Mouse (Mus musculus) monocyte, adult 5-6 weeks (primary cell): ENCODE results near the gene Lrrc8e. TPM values are rescaled to one million over a fixed set of nuclear protein-coding genes. Genes with fewer than 3 reads are reported as not detected.

Experiments
- ATAC-seq: fragments of 153-309, 156-312 bp; replicated peaks from 2 replicates; pipeline ENCODE4 v1.8.0; 2017; ENCODE audit warnings: mild to moderate bottlenecking; ENCODE audit not compliant: low TSS enrichment, insufficient number of reproducible peaks, severe bottlenecking, poor library complexity, low FRiP score
- total RNA-seq: library from RNA; stranded (forward); fragments of 200-1000, 200-491, 200-594 nt; gene quantifications from 3 replicates; pipeline ENCODE4 v1.2.3, GENCODE M21; 2017

Gene Lrrc8e
- total RNA-seq: 0.11 to 0.19 TPM in 2 of 3 replicates, not detected in the other

GRCm38 (mm10) chr8:4226739-4227347 lies at the start of gene Lrrc8e:
Lrrc8e (plus strand) TSS chr8:4226827.
- no peak for ATAC-seq

GRCm38 (mm10) chr8:4183409-4183808 lies 43.2 kb upstream of the Lrrc8e start:
- no peak for ATAC-seq

GRCm38 (mm10) chr8:4186151-4186550 lies 40.5 kb upstream of the Lrrc8e start:
- no peak for ATAC-seq

GRCm38 (mm10) chr8:4188605-4189004 lies 38.0 kb upstream of the Lrrc8e start:
- ATAC-seq: no peak

GRCm38 (mm10) chr8:4189031-4189722 lies 37.5 kb upstream of the Lrrc8e start:
- no peak for ATAC-seq

GRCm38 (mm10) chr8:4192305-4192704 lies 34.3 kb upstream of the Lrrc8e start:
- no peak for ATAC-seq

- ATAC-seq: peak; percentile 79
These were observed 33.6 kb upstream of the Lrrc8e start for GRCm38 (mm10) chr8:4192807-4193587.

GRCm38 (mm10) chr8:4193588-4193894 lies 33.1 kb upstream of the Lrrc8e start:
- no peak for ATAC-seq

GRCm38 (mm10) chr8:4201321-4201720 lies 25.3 kb upstream of the Lrrc8e start:
- ATAC-seq: no peak; the same call in 1 of the 2 replicates

GRCm38 (mm10) chr8:4205246-4206123 lies 21.1 kb upstream of the Lrrc8e start:
- ATAC-seq: no peak

GRCm38 (mm10) chr8:4206182-4207015 lies 20.2 kb upstream of the Lrrc8e start:
- no peak for ATAC-seq

- ATAC-seq: no peak
These were observed 19.6 kb upstream of the Lrrc8e start for GRCm38 (mm10) chr8:4207016-4207350.

- ATAC-seq: no peak
These were observed 15.5 kb upstream of the Lrrc8e start for GRCm38 (mm10) chr8:4211097-4211496.

- ATAC-seq: no peak
These were observed 13.8 kb upstream of the Lrrc8e start for GRCm38 (mm10) chr8:4212809-4213209.

- ATAC-seq: peak; percentile 18; the same call in 1 of the 2 replicates
These were observed 13.2 kb upstream of the Lrrc8e start for GRCm38 (mm10) chr8:4213210-4214005.

GRCm38 (mm10) chr8:4214006-4214980 lies 12.3 kb upstream of the Lrrc8e start:
- ATAC-seq: peak; percentile 86
